Mouse (Mus musculus) E14TG2a.4 (cell line): ENCODE results near the gene Iqcb1.

ENCODE experiments used
- H3K27me3 ChIP-seq: 2 replicates; pipeline ENCODE4 v1.6.1; 2014; ENCODE audit warnings: low read length, control low read depth; ENCODE audit not compliant: insufficient read depth
- H3K36me3 ChIP-seq: 2 replicates; pipeline ENCODE4 v1.6.1; 2014; ENCODE audit warnings: low read length, control low read depth; ENCODE audit not compliant: insufficient read depth
- H3K4me1 ChIP-seq: replicated peaks from 2 replicates; pipeline ENCODE4 v1.6.1; 2014; ENCODE audit warnings: low read depth, low read length, control low read depth
- H3K4me3 ChIP-seq: replicated peaks from 2 replicates; pipeline ENCODE4 v1.5.1; 2014; ENCODE audit warnings: mild to moderate bottlenecking, low read length
- H3K9me3 ChIP-seq: 2 replicates; pipeline ENCODE4 v1.6.1; 2014; ENCODE audit warnings: low read length, control low read depth
- CTCF ChIP-seq: conservative IDR thresholded peaks from 2 replicates; pipeline ENCODE4 v1.5.1; 2014; ENCODE audit warnings: low read length
- NANOG ChIP-seq: IDR thresholded peaks from 2 replicates; pipeline ENCODE4 v1.6.1; 2014; ENCODE audit warnings: borderline replicate concordance, low read length, mixed read lengths
- POU5F1 ChIP-seq: IDR thresholded peaks from 2 replicates; pipeline ENCODE4 v1.6.1; 2014; ENCODE audit warnings: low read length, borderline replicate concordance

The Iqcb1 gene

DNA sequence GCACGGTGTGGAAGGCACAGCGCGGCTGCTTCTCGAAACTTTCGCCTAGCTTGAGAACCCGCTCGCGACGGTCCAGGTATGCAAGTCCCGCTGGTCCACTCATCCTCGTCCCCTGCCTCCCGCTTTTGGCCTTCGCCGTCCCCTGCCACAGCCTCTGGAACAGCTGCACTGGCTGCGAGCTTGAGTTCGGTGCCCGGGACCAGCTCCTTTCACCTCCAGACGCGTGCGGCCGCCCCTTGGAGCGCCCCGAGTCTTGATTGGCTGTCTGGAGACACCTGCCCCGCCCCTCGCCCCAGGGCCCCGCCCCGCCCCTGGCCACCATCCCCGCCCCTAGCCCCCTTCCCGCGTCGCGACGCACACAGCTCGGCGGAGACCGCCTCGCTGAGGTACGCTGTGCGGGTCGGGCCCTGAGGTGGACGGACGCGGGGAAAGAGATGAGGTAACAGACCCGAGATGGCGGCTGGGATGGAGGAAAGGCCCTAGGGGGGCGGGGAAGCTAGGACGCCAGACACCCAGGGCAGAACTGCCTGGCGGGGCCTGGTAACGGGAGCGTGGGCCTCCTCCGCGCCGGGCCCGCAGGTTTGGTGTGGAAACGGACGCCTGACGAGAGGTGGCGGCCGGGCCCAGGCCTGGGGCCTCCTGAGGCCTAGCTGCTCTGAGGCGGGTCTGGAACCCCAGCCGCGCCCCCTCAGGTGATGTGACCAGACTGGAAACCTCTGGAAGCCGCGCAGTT lies at the start of gene Iqcb1:
TSS of gene Iqcb1 (plus strand) at position 332 of the 733 bp plus-strand sequence.
- Histone ChIP-seq H3K36me3 (no peaks in the 10 kb centered on the region; the same call in 1 of the 2 replicates), H3K4me1 (peaks cover 9% of the 10 kb centered on the region), H3K27me3 (peaks cover 10% of the 10 kb centered on the region), H3K4me3 (peak within 1 kb of the TSS; percentile 91), H3K9me3 (no peaks in the 10 kb centered on the region)
- TF ChIP-seq CTCF (no peak), POU5F1 (no peak), NANOG (no peak)

DNA sequence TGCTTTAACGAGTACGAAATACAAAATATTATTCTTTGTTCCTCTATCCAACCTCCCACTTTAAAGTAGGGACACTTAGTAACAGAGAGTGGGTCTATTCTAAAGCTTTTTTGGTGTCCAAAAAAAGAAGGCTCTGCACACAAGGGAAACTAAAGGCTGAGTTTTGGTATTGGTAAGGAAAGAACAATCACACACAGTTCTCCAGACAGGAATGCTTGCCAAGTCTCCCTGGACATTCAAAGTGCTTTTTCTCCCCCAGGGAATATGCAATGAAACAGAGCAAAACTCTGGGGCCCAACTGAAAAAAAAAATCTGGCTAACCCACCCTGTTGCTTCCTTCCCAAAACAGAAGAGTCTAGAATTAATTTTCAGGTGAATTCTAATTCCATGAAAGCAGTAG lies 44.0 kb upstream of the Iqcb1 start:
- H3K27me3 ChIP-seq = no peaks in the 10 kb centered on the region
- no peaks in the 10 kb centered on the region for H3K36me3 ChIP-seq
- H3K4me3 ChIP-seq = no peak overlapping the region
- no peak for TF ChIP-seq CTCF
- TF ChIP-seq NANOG = no peak
- TF ChIP-seq POU5F1 = no peak
- no peaks in the 10 kb centered on the region for H3K4me1 ChIP-seq
- no peaks in the 10 kb centered on the region for H3K9me3 ChIP-seq

DNA sequence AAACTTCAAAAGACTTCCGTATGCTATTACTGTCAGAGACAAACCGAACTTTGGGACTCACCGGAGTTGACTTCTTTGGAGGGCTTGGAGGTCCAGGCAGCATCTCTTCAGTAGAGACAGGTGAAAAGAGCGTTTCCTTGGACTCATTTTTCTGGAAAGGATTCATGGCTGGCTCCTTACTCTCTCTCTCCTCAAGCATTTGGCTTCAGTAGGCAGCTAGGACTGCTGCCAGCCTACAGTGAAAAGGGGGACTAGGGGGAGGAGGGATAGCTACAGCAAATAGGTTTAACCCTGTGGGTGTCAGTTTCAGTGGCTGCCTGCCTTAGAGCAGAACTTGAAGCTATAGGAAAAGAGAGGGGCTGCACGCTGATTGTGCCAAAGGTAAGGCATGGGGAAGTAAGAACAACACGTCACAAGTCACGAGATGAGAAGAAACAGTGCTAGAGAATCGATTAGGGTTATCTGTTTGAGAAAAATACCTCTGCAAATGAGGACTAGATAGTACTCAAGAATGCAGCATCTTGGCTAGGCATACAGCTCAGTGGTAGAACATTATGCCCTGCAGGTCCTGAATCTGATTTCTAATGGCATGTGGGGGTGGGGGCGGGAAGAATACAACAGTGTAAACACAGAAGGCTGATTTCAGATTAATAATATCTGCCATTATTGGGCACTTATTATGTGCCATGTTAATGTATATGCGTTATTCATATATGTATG lies 43.4 kb upstream of the Iqcb1 start, which contains the start of gene Slc15a2:
TSS of gene Slc15a2 (minus strand) at position 369 of the 720 bp plus-strand sequence.
- H3K9me3 ChIP-seq = no peaks in the 10 kb centered on the region
- no peaks in the 10 kb centered on the region for H3K4me1 ChIP-seq
- no peak for TF ChIP-seq NANOG
- TF ChIP-seq CTCF = no peak
- TF ChIP-seq POU5F1 = no peak
- no peak within 1 kb of the TSS for H3K4me3 ChIP-seq
- no peaks in the 10 kb centered on the region for H3K36me3 ChIP-seq
- no peaks in the 10 kb centered on the region for H3K27me3 ChIP-seq

DNA sequence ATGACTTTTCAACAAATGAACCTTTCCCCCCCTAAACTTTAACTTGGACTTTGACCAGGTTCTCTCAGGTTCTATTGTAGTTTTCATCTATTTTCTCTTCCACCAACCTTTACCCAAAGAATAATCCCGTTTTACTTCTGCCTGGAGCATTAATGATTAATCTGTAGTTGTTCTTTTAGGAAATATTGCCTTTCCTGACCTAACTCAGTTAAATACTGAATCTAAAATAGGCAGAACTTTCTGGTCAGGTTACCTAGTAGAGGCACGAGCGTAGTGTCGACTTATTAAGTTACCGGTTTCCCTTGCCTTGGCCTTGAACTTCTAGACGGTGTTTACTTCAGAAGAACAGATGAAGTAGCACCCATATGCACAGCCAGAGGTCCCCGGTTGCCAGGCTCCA lies 41.7 kb upstream of the Iqcb1 start:
- Histone ChIP-seq H3K4me1 (no peaks in the 10 kb centered on the region), H3K4me3 (no peak overlapping the region), H3K27me3 (no peaks in the 10 kb centered on the region), H3K36me3 (no peaks in the 10 kb centered on the region), H3K9me3 (no peaks in the 10 kb centered on the region)
- no peak for TF ChIP-seq POU5F1
- no peak for TF ChIP-seq CTCF
- TF ChIP-seq NANOG = no peak

DNA sequence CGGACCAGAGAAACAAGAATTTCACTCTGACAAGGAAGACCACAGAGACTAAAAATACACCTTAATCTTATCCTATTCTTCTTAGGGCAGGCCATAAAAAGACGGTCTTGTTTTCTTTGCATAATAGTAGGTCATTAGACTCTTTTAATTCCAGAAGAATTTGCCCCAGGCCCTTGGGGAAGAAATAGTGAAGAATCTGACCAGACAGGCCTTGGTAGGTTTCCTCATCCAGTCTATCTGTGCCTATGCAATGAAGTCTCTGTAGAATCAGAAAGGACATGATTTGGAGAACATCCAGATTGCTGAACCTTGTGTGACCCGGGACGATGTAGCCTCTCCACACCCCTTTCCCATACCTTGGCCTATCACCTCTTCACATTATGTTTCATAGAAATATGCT lies 38.0 kb upstream of the Iqcb1 start:
- no peaks in the 10 kb centered on the region for H3K36me3 ChIP-seq
- no peak for TF ChIP-seq CTCF
- no peak for TF ChIP-seq NANOG
- no peak for TF ChIP-seq POU5F1
- H3K27me3 ChIP-seq = no peaks in the 10 kb centered on the region
- H3K9me3 ChIP-seq = no peaks in the 10 kb centered on the region
- H3K4me1 ChIP-seq = no peaks in the 10 kb centered on the region
- H3K4me3 ChIP-seq = no peak overlapping the region

DNA sequence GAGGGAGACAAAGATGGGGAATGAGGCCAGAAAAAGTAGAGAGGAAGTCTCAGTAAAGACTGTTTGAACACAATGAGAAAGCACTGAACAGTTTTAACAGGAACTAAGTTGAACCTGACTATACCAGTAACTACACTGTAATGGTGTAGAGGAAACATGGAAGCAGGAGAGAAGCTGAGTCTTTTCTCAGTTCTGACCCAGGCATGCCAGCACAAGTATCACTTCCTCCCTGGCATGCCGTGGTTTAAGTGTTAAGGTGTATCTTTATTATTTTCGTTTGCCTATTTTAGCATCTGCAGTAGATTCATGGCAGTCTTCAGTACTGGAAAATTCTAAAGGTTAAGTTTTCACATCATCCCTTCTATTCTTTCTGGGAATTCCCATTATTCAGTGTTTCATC lies 33.2 kb upstream of the Iqcb1 start:
- Histone ChIP-seq H3K4me3 (no peak overlapping the region), H3K36me3 (no peaks in the 10 kb centered on the region), H3K9me3 (no peaks in the 10 kb centered on the region), H3K27me3 (no peaks in the 10 kb centered on the region), H3K4me1 (no peaks in the 10 kb centered on the region)
- TF ChIP-seq CTCF (no peak), NANOG (no peak), POU5F1 (no peak)

DNA sequence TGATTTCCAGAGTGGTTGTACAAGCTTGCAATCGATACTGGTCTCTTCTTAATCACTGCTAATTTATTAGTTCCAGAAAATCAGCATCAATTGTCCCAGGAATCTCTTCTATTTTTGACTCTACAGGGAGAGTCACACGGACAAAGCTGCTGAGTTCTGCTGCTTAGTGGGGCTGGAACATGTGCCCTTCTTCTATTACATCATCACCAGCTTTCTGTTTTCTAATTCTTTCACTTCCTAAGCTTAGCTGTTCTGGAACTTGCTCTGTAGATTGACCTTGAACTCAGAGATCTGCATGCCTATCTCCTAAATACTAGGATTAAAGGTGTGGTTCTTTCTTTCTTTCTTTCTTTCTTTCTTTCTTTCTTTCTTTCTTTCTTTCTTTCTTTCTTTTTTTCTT lies 29.9 kb upstream of the Iqcb1 start:
- H3K36me3 ChIP-seq = no peaks in the 10 kb centered on the region
- TF ChIP-seq CTCF (no peak), POU5F1 (no peak), NANOG (no peak)
- peaks cover 3% of the 10 kb centered on the region for H3K9me3 ChIP-seq
- no peak overlapping the region for H3K4me3 ChIP-seq
- no peaks in the 10 kb centered on the region for H3K27me3 ChIP-seq
- no peaks in the 10 kb centered on the region for H3K4me1 ChIP-seq

DNA sequence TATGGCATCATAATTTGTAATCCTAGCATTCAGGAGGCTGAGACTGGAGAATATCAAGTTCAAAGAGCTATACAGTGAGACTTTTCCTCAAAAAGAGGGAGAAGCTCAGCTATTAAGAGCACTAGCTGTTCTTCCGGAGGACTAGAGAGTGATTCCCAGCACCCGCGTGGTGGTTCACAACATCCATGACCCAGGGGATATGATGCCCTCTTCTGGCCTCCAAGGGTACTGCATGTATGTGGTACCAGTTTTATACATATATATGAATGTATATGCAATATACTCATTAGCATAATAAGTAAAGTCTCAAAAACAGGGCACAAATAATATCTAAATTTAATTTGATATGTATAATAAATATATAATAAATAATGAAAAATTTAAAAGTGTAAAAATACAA lies 25.8 kb upstream of the Iqcb1 start:
- H3K27me3 ChIP-seq = no peaks in the 10 kb centered on the region
- H3K9me3 ChIP-seq = peaks cover 3% of the 10 kb centered on the region
- H3K4me1 ChIP-seq = no peaks in the 10 kb centered on the region
- TF ChIP-seq CTCF = peak; percentile 49
- no peak for TF ChIP-seq POU5F1
- H3K36me3 ChIP-seq = no peaks in the 10 kb centered on the region
- H3K4me3 ChIP-seq = no peak overlapping the region
